Mouse (Mus musculus) cerebellum, adult 18-20 months (tissue): ENCODE measurements at regions not wholly inside any gene's neighbourhood (a gene's known extent, or its start where the extent isn't known, plus 50 kb on each side); places are given as distances from the start of the nearest gene placed in this dataset.
A peak's percentile ranks its signal among the peaks of the same experiment; 100 is the strongest.

Experiments
- DNase-seq, 2 experiments: peaks; one replicate each; pipeline ENCODE4 v3.0.0; 2021

DNA sequence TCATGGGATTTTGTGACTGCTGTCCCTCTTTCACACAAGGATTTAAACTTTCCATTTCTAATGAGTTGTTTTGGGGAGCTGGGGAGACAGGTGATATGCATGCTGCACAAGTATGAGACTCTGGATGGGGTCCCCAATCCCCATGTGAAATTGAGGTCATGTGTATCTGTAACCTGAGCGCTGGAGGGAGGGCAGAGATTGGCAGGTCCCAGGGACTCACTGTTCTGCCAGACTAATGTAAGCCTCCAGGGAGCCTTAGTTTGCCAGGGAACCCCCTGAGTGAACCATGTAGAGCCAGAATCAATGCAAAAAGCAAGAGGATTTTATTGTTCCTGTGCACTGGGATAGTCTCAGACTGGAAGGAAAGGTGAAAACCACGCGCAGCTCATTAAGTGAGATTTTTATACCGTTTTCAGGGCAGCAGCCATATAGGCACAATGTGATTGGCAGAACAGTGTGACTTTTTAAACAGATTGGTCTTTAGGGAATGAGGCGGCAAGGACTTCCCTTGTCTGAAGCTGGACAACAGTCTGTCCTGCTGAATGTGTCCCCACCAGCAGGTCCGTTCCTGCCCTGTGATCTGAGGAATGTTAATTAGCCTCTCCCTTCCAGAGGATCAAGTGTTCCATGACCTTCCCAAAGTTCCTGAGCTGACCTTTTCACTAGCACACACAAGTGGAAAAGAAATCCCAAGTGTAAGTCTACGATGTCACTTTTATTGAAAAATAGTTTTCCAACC, 59.9 kb upstream of the Oxgr1 start:
- no peak for DNase-seq

DNA sequence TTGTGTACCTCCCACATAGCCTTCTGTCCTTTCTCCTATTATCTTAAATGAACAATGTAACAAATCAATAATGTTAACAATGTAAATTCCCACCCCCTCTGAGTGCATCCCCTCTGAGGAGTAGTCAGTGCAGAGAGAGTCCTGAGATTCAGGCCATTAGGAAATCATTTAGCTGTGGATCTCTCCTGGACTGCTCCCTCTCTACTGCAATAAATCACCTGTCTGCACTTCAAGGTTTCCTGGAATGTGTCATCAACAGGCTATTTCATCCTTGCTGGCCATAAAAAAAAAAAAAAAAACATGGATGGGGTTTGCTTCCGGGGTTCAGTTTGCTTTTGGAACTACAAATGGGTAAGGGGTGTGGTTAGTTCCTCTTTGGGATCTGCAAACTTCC, 60.5 kb upstream of the Oxgr1 start:
- DNase-seq = no peak

DNA sequence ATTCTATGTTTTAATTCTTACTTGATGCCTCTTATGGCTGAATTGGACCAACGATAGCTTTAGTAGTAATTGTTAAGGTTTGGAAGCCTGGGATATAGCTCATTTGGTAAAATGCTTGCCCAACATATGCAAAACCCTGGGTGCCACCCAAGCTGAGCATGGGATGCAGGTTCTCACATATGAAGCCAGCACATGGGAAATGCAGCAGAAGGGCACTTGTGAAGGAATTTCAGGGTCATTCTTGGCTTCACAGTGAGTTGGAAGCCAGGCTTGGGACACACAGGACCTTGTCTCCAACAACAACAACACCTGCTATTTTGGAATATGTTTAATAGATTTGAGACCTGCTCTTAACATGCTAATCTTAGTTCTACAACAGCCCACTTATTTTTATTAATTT, 67.6 kb upstream of the Oxgr1 start:
- DNase-seq = no peak

DNA sequence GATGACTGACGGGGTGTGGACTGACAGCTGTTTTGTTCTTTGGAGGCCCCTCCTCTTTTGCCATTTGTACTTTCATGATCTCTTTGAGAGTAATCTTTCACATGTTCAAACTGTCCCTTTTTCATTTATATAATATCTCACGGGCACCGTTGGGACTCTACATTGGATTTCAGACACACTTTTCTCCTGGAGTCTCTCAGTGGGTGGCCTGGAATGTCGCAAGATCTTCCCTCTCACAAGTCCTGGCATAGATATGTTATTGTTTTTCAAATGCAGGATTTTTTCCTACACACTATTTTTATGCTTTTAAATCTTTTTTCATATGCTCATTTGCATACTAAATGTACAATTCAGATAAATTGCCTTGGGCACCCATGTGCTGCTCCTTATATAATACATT, 71.1 kb upstream of the Oxgr1 start:
- no peak for DNase-seq

DNA sequence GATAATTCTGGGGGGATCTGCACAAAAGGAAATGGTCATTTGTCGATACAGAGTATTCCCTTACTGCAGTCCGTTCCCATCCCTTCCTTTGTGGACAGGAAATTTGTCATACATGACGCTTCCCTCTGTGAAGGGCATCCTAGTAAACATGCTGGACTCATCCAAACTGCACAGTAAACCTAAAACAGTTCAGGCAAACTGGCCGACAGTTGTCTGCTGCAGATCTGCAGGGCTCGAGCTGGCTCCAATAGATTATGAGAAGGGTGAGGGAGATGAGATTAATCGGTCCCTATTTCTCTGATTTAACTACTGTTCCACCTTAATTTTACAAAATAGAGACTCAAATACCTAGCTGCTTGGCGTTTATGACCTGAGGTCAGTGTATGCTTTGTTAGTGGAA, 76.3 kb upstream of the Oxgr1 start:
- DNase-seq = no peak

DNA sequence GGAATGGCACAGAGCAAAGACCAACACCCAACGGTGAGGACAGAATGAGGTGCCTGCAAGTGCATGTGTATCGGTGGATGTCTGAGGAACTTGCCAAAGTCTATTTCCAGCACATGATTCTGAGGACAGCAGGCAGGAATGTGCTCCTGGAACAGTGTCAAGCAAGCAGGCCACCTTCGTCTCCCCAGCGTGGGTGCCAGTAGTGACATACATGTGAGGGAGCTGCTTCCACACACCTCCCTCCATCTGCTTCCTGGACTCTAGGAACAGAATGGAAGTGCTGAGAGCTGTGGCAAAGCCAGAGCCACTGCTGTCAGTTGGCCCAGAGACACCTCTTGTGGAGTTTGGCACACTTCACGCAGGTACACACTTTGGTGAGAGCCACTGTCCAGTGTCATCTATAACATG, 76.9 kb upstream of the Oxgr1 start:
- peak; percentile 82 to 85 for DNase-seq

DNA sequence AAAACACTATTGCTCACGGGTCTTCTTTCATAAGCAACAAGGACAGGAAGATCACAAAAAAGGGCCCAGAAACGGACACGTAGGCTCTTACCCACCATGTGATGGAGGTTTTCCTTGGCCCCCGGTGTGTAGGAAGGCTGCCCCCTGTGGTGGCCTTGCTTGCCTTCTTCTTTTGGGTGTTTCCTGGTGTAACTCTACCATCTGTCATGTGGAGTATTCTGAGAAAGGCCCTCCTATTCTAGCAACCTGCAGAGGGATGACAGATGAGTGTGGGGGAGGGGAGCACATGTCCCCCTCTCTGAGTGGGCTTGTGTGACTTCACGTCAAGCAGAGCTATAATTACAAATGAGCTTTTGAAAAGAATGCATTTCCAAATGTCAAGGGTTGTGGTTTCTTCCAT, 77.3 kb upstream of the Oxgr1 start:
- DNase-seq = peak in 1 of 2 experiments; percentile 67

DNA sequence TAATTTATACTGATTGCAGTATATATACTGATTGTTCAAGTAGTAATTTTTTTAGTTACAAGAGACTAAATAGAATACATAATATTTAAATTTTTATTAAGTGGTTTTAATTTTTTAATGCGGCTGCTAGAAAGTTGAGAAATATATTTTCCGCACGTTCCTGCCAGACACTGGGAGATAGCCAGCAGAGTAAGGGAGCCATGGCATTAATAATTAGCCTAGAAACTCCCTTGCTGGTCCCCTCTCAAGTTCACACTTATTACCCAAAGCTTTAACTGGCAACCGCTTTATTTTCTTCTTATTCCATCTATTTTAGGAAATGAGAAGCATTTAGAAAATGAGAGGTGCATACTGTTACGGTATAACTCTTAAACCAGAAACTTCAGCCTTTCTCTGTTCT, 78.0 kb upstream of the Oxgr1 start:
- DNase-seq = no peak

DNA sequence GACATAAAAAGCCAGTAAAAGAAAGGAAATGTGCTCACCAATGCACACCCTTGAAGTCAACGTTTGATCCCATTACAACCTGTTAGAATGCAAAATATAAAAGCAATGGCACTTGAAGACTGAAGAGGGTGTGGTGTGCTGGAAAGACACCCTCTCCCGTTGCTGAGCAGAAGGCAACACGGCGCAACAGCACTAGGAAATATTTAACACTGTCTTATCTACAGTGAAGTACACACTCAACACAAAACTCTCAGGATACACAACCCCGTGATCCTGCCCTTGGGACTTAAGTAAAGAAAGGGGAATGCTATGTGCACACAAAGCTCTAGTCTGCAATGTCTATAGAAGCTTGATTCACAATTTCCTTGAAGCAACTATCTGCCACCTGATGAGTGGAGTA, 83.1 kb upstream of the Oxgr1 start:
- DNase-seq = no peak

DNA sequence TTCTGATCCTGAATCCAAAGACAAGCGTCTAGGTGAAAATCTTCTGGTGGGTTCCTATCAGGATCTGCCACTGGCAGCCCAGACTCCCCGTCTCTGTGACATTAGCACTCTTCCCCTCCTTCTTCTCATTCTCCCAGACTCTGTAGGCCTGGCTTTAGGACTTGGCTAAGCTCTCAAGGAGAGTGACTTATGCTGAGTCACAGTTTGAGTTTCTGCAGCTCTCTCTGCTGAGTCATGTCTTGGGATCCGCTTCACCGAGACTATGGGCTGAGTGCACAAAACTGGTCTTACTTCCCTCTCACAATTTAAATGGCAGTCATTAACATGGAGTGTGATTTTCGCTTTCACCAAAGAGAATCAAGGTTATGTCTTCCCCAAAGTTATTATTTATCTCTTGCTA, 85.2 kb upstream of the Oxgr1 start:
- DNase-seq = no peak

DNA sequence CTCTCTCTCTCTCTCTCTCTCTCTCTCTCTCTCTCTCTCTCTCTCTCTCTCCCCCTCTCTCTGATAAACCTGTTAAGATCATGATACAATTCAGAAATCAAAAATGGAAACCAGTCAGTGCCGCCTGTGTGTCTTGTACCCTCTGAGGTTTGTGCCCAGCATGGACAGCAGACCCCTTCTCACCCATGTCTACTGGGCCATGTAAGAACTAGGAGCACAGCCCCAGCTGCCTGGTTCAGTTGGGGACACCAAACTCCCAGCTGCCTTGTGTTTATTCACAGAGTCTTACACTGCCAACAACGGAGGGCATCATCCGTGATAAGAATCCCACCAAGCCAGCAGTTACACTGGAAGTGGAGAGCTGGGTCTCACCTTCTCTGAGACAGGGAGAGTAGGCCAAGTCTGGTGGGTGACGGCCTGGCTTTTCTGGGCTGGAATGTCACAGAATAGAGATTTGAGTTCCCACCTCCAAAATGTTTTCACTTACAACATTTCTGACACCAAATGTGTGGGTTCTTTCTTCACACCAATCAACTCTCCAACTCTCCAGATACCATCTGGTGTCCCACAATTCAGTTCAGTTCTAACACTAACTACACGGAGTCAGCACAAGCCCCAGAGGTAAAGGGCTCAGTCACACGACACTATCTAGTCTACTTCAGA, 92.2 kb upstream of the Oxgr1 start:
- DNase-seq = no peak

DNA sequence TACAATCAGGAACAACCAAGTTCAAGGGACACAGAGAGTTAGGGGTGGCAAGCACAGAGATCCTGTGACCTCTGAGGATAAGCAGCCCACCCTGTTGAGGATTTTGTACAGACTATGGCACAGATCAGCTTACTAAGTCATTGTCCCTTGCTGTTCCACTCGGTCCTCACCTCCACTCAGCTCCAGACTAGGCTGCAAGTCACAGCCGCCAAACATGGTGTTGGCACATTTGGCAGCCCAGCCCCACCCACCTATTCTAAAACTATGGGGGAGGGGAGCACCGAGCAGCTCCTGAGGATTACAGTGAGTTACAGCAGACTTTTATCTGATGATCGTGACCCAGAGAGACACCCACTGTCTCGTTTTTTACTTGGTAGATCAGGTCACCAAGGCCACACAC, 93.0 kb upstream of the Oxgr1 start:
- DNase-seq = no peak

DNA sequence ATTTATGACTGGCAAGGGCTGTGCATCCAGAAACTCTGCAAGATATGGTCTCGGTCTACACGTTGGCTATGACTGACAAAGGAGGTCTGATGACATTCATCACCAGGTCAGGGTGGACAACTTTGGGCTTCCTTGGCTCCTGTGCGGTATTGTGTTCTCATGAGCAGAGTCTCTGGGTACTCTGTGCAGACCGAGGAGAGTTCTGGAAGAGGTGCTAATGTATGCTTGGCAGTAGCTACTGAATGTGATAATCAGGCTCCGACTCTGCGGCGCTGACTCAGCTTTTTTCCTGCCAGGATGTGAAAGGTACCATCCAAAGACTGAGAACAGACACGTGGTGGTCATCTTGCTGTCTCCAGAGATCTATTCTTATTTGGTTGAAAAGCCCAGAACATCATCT, 94.5 kb upstream of the Oxgr1 start:
- DNase-seq = no peak

DNA sequence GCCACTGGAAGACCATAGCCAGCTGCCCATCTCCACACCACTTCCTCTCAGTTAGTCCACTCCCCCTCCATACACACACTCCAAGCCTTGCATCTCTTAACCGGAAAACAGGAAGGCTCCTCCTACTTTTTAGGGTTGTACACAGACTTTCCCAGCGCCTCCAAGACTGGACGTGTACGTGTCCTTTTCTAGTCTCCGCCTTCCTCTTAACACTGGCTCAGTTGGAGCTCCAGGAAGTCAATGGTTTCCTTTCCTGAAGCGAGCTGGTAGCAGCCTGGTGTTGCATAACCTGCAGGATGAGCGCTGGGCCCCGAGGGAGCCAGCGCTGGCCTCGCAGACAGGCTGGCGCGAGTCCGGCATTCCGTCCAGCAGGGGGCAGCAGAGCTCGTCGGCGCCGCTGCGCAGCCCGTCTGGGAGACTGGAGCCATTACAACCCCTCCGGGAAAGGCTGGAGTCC, 95.5 kb upstream of the Oxgr1 start:
- DNase-seq = peak; percentile 87 to 92

DNA sequence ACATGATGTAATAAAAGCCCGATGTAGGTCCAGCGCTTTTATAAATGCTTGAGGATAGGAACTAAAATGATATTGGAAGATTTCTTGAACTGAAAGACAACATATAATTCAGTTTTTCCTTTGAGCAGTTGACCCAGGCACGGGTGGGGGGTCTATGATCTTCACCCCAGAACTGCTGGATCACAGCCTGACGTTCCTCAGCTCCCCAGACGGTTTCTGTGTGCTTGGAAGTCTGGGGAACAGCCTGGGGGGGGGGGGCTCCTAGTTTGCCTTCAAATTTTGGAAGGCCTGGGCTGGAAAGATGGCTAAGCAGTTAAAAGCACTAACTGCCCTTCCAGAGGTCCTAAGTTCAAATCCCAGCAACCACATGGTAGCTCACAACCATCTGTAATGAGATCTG, 96.3 kb upstream of the Oxgr1 start:
- no peak for DNase-seq

DNA sequence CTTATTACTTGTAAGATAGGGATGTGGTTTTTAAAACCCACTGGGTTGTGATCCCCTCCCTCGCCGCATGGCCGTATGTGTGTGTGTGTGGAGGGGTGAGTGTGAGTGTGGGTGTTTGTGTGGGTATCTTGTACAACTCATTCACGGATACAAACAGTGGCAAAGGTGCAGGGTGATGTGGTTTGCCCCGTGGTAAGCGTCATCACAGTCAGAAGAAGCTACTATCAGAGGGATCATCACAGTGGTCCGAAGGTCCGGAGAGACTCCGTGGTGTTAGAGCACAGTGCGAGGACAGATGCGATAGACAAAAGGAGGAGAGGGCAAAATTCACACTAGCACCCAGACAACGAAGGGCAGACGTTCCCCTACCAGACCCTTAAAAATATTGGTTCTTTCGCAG, 97.0 kb upstream of the Oxgr1 start:
- no peak for DNase-seq

DNA sequence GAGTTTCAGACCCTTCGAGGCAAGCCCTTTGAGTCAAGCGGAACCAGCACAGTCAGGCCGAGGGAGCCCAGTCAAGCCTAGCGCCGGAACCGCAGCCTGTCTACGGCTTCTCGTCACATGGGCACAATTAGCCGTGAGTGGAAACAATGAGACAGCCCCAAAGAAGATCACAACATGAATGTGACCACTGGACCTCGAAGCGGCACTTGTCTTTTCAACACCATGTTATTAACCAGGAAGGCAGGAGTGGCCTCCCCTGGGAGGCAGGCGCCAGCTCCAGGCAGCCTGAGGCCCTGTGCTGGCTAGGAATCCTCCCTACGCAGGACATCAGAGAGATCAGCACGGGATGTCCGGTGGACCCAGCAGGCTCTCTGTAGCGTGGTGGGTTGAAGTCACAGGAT, 97.4 kb upstream of the Oxgr1 start:
- DNase-seq = no peak

DNA sequence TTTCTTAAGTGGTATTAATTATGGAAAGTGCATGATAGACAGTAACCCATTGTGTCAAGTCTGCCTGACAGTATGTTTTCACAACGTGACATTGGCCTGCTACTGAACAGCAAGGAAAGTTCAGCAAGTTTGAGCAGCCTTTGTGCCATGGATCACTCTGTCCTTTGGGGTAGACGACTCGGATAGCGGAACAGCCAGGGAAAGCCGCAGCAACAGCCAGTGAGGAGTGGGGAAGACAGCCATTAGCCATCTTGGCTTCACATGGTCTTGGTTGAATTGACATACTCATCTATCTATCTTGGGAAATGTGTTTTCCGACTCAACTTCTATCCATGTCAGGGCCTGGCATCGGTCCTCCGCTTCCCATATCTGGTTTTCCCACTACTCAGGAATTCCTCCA, 98.0 kb upstream of the Oxgr1 start:
- no peak for DNase-seq

DNA sequence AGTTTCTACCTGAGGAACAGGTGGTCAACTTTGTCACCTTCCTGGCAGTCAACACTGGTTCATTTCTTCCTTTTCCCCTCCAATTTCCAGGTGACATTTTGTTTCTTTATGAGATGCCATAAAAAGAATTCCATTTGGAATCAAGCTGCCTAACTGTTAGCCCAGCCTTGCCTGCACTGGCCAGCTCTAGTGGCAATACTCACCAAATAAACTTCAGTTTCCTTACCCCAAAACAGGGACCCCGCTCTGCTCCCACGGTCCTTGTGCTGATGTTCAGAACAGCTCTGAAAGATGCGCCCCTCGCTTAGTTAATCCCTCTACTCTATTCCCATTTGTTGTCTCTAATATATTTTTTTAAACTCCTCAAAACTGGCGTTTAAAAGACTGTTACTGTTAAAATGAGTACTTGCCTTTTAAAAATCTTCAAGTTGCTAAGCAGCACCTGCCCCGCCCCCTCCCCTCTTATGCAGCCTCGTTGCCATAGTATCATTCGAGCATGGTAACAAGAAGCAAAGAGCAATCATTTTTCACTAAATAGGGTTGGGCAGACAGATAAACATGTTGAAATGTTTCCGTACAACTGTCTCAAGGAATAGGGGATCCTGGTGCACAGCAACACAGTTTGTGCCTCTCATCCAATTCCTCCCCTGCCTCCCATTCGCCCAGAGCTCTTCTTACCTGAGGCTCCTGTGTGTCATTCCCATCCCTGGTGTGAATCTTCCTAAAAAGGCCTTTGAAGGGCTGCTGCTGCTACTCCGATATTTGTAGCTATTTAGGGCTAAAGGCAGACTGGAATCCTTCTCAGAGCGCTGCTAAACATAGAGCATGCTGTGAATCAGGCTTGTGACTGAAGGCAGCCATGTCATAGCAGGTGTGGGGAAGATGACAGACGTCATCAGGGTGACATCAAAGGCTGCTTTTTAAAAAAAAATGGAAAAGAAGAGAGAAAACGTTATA, 98.8 kb upstream of the Oxgr1 start:
- no peak for DNase-seq

DNA sequence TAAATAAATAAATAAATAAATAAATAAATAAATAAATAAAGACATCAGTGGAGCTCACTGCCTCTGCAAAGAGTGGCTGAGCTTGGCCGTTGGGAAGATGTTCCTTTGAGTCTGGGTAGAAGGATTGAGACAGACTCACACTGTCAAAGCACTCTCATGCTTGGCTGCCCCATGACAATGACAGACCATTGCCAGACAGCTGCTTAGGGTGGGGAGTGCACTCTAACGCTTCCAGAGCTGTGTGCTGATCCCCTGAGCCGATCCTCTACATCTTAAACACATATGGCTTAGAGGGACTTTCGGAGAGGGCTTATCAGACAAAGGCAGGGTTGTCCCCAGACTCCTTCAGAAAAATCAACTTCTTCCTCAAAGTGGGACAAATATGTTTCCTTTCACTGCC, 100.0 kb upstream of the Oxgr1 start:
- no peak for DNase-seq

DNA sequence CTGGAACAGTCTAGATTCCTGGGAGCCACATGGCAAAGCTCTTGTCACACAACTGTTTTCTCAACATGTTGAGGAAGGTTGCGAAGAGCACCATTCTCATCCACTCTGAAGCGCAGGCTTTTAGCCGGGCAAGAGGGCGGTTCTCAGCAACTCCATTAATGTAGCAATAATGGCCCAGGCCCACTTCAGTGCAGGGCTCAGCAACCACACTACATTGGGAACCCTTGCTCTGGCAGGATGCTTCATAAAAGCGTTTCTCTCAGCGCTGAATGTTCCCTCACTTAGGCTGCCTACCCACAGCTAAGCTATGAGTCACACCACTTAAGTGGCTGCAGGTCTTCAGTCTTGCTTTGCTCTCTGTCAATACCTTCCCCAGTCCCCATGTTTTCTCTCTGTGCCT, 102.2 kb upstream of the Oxgr1 start:
- DNase-seq = no peak

DNA sequence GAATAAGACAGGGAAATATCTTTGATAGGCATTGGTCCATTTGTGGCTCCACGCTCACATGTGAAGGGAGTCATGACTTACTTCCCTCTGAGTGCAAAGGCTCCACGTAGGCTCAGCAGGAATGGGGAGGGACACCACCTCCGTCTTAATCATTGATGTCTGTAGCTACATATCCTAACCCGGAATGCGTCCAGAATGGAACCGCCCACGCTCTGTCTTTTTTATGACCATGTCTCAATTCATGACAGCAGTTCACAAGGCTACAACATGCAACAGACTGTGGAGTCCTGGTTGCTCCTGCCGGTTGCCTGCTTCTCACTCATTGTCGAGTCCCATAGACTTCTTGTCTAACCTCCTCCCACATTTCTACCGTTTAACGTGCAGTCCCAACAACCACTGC, 104.1 kb upstream of the Oxgr1 start:
- no peak for DNase-seq

DNA sequence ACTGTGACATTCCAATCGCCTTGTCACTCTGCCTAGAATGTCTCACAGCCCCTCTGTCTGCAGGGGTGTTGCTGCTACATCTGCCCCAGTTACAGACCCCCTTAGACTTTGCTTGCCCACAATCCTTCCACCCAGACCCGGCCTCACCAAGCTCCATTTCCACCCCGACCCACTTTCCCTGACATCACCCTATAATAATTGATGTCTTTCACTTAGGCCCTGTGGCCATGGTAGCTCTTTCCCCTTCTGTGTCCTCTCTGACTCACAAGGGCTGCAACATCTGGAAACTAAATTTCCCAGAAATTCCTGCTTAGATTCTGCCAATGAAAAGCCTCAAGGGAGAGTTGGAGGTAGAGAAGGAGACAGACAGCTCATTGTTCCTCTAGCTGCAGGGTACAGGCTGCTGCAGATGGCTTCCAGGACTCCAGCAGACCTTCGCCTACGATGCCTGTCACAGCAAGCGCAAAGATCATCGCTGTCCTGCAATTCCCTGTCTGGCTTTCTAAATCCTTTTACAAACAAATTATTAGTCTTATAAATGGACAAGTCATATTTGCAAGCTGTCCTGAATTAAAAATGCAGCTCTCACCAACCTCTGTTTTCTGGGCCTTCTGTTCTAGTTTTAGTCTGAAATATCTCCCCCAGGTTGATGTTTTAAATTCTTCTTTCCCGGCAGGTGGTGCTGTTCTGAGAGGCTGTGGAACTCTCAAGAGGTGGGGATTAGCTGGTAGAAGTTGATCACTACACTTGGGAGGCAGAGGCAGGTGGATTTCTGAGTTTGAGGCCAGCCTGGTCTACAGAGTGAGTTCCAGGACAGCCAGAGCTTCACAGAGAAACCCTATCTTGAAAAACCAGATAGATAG, 104.9 kb upstream of the Oxgr1 start:
- DNase-seq = no peak
